Mouse (Mus musculus) spleen, adult 2 months (tissue): ENCODE results near the gene Syt8.

Experiments used
- CTCF ChIP-seq: fragments of 200-500 bp; IDR thresholded peaks from 2 replicates; pipeline ENCODE4 v1.5.1; 2011; ENCODE audit warnings: mild to moderate bottlenecking, inconsistent platforms; ENCODE audit not compliant: insufficient read depth, insufficient read length, insufficient replicate concordance; ENCODE audit errors: extremely low read depth
- POLR2A ChIP-seq: fragments of 200-500 bp; IDR thresholded peaks from 2 replicates; pipeline ENCODE4 v1.6.1; 2011; ENCODE audit warnings: low read depth, low read length, inconsistent platforms

GRCm38 (mm10) chr7:142387419-142388148, 47.1 kb upstream of the Syt8 start, which contains the start of gene Ctsd:
- peak; percentile 67; the same call in 1 of the 2 replicates for TF ChIP-seq POLR2A
- no peak for TF ChIP-seq CTCF
